Mouse (Mus musculus): ENCODE measurements around the gene Npas2. TPM values are rescaled to one million over a fixed set of nuclear protein-coding genes. Genes with fewer than 3 reads are reported as not detected.

Gene Npas2
- polyA plus RNA-seq, 1 experiment from 2014 or later: 1.8 TPM

- no peaks in the 10 kb centered on the region for H3K27me3 ChIP-seq (ENCODE audit: control insufficient read depth, insufficient read depth, low read length)
- H3K9me3 ChIP-seq (replicated peaks; ENCODE audit: control insufficient read depth, low read length): no peaks in the 10 kb centered on the region
- WGBS: 66% methylated on average over 4 of the region's 4 CpGs
- ATAC-seq (ENCODE audit: insufficient read depth, low FRiP score): no peak
- H3K4me3 ChIP-seq (replicated peaks; ENCODE audit: low read length): no peak overlapping the region
- H3K4me1 ChIP-seq (ENCODE audit: control insufficient read depth, insufficient read depth, low read length): no peaks in the 10 kb centered on the region
- H3K36me3 ChIP-seq (ENCODE audit: control insufficient read depth, insufficient read depth, low read length): no peaks in the 10 kb centered on the region
- H3K27ac ChIP-seq (ENCODE audit: low read length): no peak overlapping the region
- H3K4me2 ChIP-seq (ENCODE audit: low read depth, low read length): no peak overlapping the region
- no peak overlapping the region for H3K9ac ChIP-seq (ENCODE audit: low read length)
Observed at GRCm38 (mm10) chr1:39287831-39288230, 94.3 kb downstream of the Npas2 start.

- Histone ChIP-seq H3K9ac (ENCODE audit: low read length) (no peak overlapping the region), H3K4me3 (replicated peaks; ENCODE audit: low read length) (no peak overlapping the region), H3K9me3 (replicated peaks; ENCODE audit: control insufficient read depth, low read length) (no peaks in the 10 kb centered on the region), H3K27ac (ENCODE audit: low read length) (no peak overlapping the region), H3K27me3 (ENCODE audit: control insufficient read depth, insufficient read depth, low read length) (no peaks in the 10 kb centered on the region), H3K36me3 (ENCODE audit: control insufficient read depth, insufficient read depth, low read length) (no peaks in the 10 kb centered on the region), H3K4me1 (ENCODE audit: control insufficient read depth, insufficient read depth, low read length) (no peaks in the 10 kb centered on the region), H3K4me2 (ENCODE audit: low read depth, low read length) (no peak overlapping the region)
- 52% methylated on average over 3 of the region's 3 CpGs for WGBS
- ATAC-seq (ENCODE audit: insufficient read depth, low FRiP score): no peak
Observed at GRCm38 (mm10) chr1:39288425-39288824, 94.9 kb downstream of the Npas2 start.

GRCm38 (mm10) chr1:39292001-39292400 is 98.5 kb downstream of the Npas2 start:
- 60% methylated on average over 3 of the region's 3 CpGs for WGBS
- no peaks in the 10 kb centered on the region for H3K9me3 ChIP-seq (replicated peaks; ENCODE audit: control insufficient read depth, low read length)
- H3K4me1 ChIP-seq (ENCODE audit: control insufficient read depth, insufficient read depth, low read length): no peaks in the 10 kb centered on the region

GRCm38 (mm10) chr1:39298294-39298693 is 104.8 kb downstream of the Npas2 start:
- H3K4me1 ChIP-seq (ENCODE audit: control insufficient read depth, insufficient read depth, low read length): no peaks in the 10 kb centered on the region
- no peak overlapping the region for H3K4me2 ChIP-seq (ENCODE audit: low read depth, low read length)
- ATAC-seq (ENCODE audit: insufficient read depth, low FRiP score): no peak
- no peak overlapping the region for H3K27ac ChIP-seq (ENCODE audit: low read length)
- H3K9me3 ChIP-seq (replicated peaks; ENCODE audit: control insufficient read depth, low read length): no peaks in the 10 kb centered on the region
- H3K9ac ChIP-seq (ENCODE audit: low read length): no peak overlapping the region
- no peak overlapping the region for H3K4me3 ChIP-seq (replicated peaks; ENCODE audit: low read length)
- H3K36me3 ChIP-seq (ENCODE audit: control insufficient read depth, insufficient read depth, low read length): peaks cover 2% of the 10 kb centered on the region; the same call in 1 of the 2 replicates
- no peaks in the 10 kb centered on the region for H3K27me3 ChIP-seq (ENCODE audit: control insufficient read depth, insufficient read depth, low read length)
- 94% methylated on average over 9 of the region's 9 CpGs for WGBS

More at GRCm38 (mm10) chr1:39292001-39292400, 98.5 kb downstream of the Npas2 start:
- no peak overlapping the region for H3K27ac ChIP-seq (ENCODE audit: low read length)
- no peak overlapping the region for H3K4me2 ChIP-seq (ENCODE audit: low read depth, low read length)
- H3K4me3 ChIP-seq (replicated peaks; ENCODE audit: low read length): no peak overlapping the region
- ATAC-seq (ENCODE audit: insufficient read depth, low FRiP score): no peak
- no peaks in the 10 kb centered on the region for H3K27me3 ChIP-seq (ENCODE audit: control insufficient read depth, insufficient read depth, low read length)
- no peak overlapping the region for H3K9ac ChIP-seq (ENCODE audit: low read length)
- no peaks in the 10 kb centered on the region for H3K36me3 ChIP-seq (ENCODE audit: control insufficient read depth, insufficient read depth, low read length)

- 88% methylated on average over 9 of the region's 9 CpGs for WGBS
- no peak overlapping the region for H3K4me3 ChIP-seq (replicated peaks; ENCODE audit: low read length)
- H3K27me3 ChIP-seq (ENCODE audit: control insufficient read depth, insufficient read depth, low read length): no peaks in the 10 kb centered on the region
- H3K9me3 ChIP-seq (replicated peaks; ENCODE audit: control insufficient read depth, low read length): no peaks in the 10 kb centered on the region
- no peak overlapping the region for H3K27ac ChIP-seq (ENCODE audit: low read length)
- no peak for ATAC-seq (ENCODE audit: insufficient read depth, low FRiP score)
- H3K9ac ChIP-seq (ENCODE audit: low read length): no peak overlapping the region
- H3K36me3 ChIP-seq (ENCODE audit: control insufficient read depth, insufficient read depth, low read length): peaks cover 2% of the 10 kb centered on the region; the same call in 1 of the 2 replicates
- H3K4me2 ChIP-seq (ENCODE audit: low read depth, low read length): no peak overlapping the region
- H3K4me1 ChIP-seq (ENCODE audit: control insufficient read depth, insufficient read depth, low read length): no peaks in the 10 kb centered on the region
Observed at GRCm38 (mm10) chr1:39300243-39300642, 106.7 kb downstream of the Npas2 start.

GRCm38 (mm10) chr1:39300676-39301075 is 107.1 kb downstream of the Npas2 start:
- H3K27me3 ChIP-seq (ENCODE audit: control insufficient read depth, insufficient read depth, low read length): no peaks in the 10 kb centered on the region
- H3K9ac ChIP-seq (ENCODE audit: low read length): no peak overlapping the region
- H3K36me3 ChIP-seq (ENCODE audit: control insufficient read depth, insufficient read depth, low read length): peaks cover 2% of the 10 kb centered on the region; the same call in 1 of the 2 replicates
- WGBS: 89% methylated on average over 6 of the region's 6 CpGs
- H3K9me3 ChIP-seq (replicated peaks; ENCODE audit: control insufficient read depth, low read length): no peaks in the 10 kb centered on the region
- no peak overlapping the region for H3K4me2 ChIP-seq (ENCODE audit: low read depth, low read length)
- H3K4me3 ChIP-seq (replicated peaks; ENCODE audit: low read length): no peak overlapping the region
- H3K27ac ChIP-seq (ENCODE audit: low read length): no peak overlapping the region
- H3K4me1 ChIP-seq (ENCODE audit: control insufficient read depth, insufficient read depth, low read length): no peaks in the 10 kb centered on the region
- ATAC-seq (ENCODE audit: insufficient read depth, low FRiP score): no peak

GRCm38 (mm10) chr1:39302246-39302645 is 108.7 kb downstream of the Npas2 start:
- Histone ChIP-seq H3K27ac (ENCODE audit: low read length) (no peak overlapping the region), H3K9me3 (replicated peaks; ENCODE audit: control insufficient read depth, low read length) (no peaks in the 10 kb centered on the region), H3K4me1 (ENCODE audit: control insufficient read depth, insufficient read depth, low read length) (no peaks in the 10 kb centered on the region), H3K4me3 (replicated peaks; ENCODE audit: low read length) (no peak overlapping the region), H3K36me3 (ENCODE audit: control insufficient read depth, insufficient read depth, low read length) (peaks cover 2% of the 10 kb centered on the region; the same call in 1 of the 2 replicates), H3K27me3 (ENCODE audit: control insufficient read depth, insufficient read depth, low read length) (no peaks in the 10 kb centered on the region), H3K9ac (ENCODE audit: low read length) (no peak overlapping the region), H3K4me2 (ENCODE audit: low read depth, low read length) (no peak overlapping the region)
- ATAC-seq (ENCODE audit: insufficient read depth, low FRiP score): no peak
- WGBS: 94% methylated on average over 7 of the region's 7 CpGs

- 44% methylated on average over 4 of the region's 4 CpGs for WGBS
Observed at GRCm38 (mm10) chr1:39303054-39303649, 109.6 kb downstream of the Npas2 start.

GRCm38 (mm10) chr1:39307291-39307690 is 113.8 kb downstream of the Npas2 start:
- H3K36me3 ChIP-seq (ENCODE audit: control insufficient read depth, insufficient read depth, low read length): no peaks in the 10 kb centered on the region
- H3K4me1 ChIP-seq (ENCODE audit: control insufficient read depth, insufficient read depth, low read length): no peaks in the 10 kb centered on the region
- H3K4me3 ChIP-seq (replicated peaks; ENCODE audit: low read length): no peak overlapping the region

More at GRCm38 (mm10) chr1:39303054-39303649, 109.6 kb downstream of the Npas2 start:
- H3K27me3 ChIP-seq (ENCODE audit: control insufficient read depth, insufficient read depth, low read length): no peaks in the 10 kb centered on the region
- H3K9ac ChIP-seq (ENCODE audit: low read length): no peak overlapping the region
- H3K4me3 ChIP-seq (replicated peaks; ENCODE audit: low read length): no peak overlapping the region
- H3K4me1 ChIP-seq (ENCODE audit: control insufficient read depth, insufficient read depth, low read length): no peaks in the 10 kb centered on the region
- peaks cover 2% of the 10 kb centered on the region; the same call in 1 of the 2 replicates for H3K36me3 ChIP-seq (ENCODE audit: control insufficient read depth, insufficient read depth, low read length)
- no peak overlapping the region for H3K4me2 ChIP-seq (ENCODE audit: low read depth, low read length)
- H3K27ac ChIP-seq (ENCODE audit: low read length): no peak overlapping the region
- no peaks in the 10 kb centered on the region for H3K9me3 ChIP-seq (replicated peaks; ENCODE audit: control insufficient read depth, low read length)
- no peak for ATAC-seq (ENCODE audit: insufficient read depth, low FRiP score)

More at GRCm38 (mm10) chr1:39307291-39307690, 113.8 kb downstream of the Npas2 start:
- Histone ChIP-seq H3K4me2 (ENCODE audit: low read depth, low read length) (no peak overlapping the region), H3K9me3 (replicated peaks; ENCODE audit: control insufficient read depth, low read length) (no peaks in the 10 kb centered on the region), H3K9ac (ENCODE audit: low read length) (no peak overlapping the region), H3K27ac (ENCODE audit: low read length) (no peak overlapping the region), H3K27me3 (ENCODE audit: control insufficient read depth, insufficient read depth, low read length) (no peaks in the 10 kb centered on the region)
- ATAC-seq (ENCODE audit: insufficient read depth, low FRiP score): no peak

Measured in stomach, embryonic 16.5 days (tissue).